Mouse (Mus musculus) lung, postnatal 36 days (tissue): ENCODE measurements around the gene Car5a.

ENCODE experiments used
- DNase-seq: peaks from one replicate; pipeline ENCODE4 v3.0.0; 2022; ENCODE audit warnings: mixed read lengths

The Car5a gene

GRCm38 (mm10) chr8:121954981-121955555 lies 10.4 kb upstream of the Car5a start:
- no peak for DNase-seq

- DNase-seq = no peak
These were observed 9.3 kb upstream of the Car5a start for GRCm38 (mm10) chr8:121953821-121954545.

- DNase-seq = no peak
These were observed 8.1 kb upstream of the Car5a start for GRCm38 (mm10) chr8:121952800-121953199.

- DNase-seq = no peak
These were observed 7.4 kb upstream of the Car5a start for GRCm38 (mm10) chr8:121952122-121952521.

GRCm38 (mm10) chr8:121951656-121952009 lies 6.9 kb upstream of the Car5a start:
- DNase-seq = no peak

- peak; percentile 79 for DNase-seq
These were observed 6.3 kb upstream of the Car5a start for GRCm38 (mm10) chr8:121950749-121951655.

- peak; percentile 99 for DNase-seq
These were observed 5.4 kb upstream of the Car5a start for GRCm38 (mm10) chr8:121949941-121950748.

DNA sequence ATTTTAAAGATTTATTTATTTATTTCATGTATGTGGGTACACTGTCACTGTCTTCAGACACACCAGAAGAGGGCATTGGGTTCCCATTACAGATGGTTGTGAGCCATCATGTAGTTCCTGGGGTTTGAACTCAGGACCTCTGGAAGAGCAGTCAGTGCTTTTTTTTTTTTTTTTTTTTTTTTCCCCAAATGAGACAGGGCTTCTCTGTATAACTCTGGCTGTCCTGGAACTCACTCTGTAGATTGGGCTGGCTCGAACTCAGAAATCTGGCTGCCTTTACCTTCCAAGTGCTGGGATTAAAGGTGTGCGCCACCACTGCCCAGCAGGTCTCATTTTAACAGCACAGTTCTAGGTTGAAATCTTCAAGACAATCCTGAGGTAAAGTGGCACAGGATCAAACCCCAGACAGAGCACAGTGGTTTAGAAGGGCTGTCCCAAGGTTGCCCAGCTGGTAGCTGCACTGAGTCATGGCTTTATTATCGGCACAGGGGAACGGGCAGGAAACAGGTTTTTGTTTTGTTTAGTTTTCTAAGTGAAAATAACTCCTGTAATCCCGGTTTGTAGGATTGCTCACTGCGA lies 4.6 kb upstream of the Car5a start, which contains the start of gene Banp:
Gene Banp, plus strand, starts transcription at position 529 of the 579 bp plus-strand sequence.
- no peak for DNase-seq

- no peak for DNase-seq
These were observed 3.8 kb upstream of the Car5a start for GRCm38 (mm10) chr8:121948321-121949145.

GRCm38 (mm10) chr8:121947753-121948141 lies 3.0 kb upstream of the Car5a start:
- peak; percentile 96 for DNase-seq

- no peak for DNase-seq
These were observed 2.5 kb upstream of the Car5a start for GRCm38 (mm10) chr8:121947047-121947752.

GRCm38 (mm10) chr8:121946351-121946750 lies 1.6 kb upstream of the Car5a start:
- no peak for DNase-seq

- DNase-seq = no peak
These were observed 988 bp downstream of the Car5a start for GRCm38 (mm10) chr8:121943716-121944115.

- DNase-seq = no peak
These were observed 1.6 kb downstream of the Car5a start for GRCm38 (mm10) chr8:121943057-121943540.

GRCm38 (mm10) chr8:121938732-121939131 lies 6.0 kb downstream of the Car5a start:
- no peak for DNase-seq

- peak; percentile 54 for DNase-seq
These were observed 8.3 kb downstream of the Car5a start for GRCm38 (mm10) chr8:121936391-121936790.

- DNase-seq = no peak
These were observed 9.1 kb downstream of the Car5a start for GRCm38 (mm10) chr8:121935341-121936294.

DNA sequence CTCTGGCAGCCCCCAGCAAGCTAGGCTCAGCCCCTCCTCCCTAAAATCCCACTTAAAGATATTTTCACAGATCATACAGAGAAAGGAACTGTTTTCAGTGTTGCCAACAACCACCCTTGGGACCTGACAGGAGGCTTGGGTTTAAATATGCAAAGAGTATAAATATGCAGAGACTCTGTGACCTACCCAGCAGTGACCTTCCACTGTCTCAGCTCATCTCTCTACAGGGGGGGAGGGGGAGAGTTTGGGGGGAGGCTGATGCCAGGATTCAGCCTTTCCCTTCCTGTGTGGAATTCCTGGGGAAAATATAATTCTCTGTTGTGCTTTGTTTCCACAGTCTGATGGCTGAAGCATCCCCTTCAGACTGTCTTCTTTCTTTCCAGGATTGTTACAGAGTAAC lies 9.8 kb downstream of the Car5a start:
- no peak for DNase-seq

DNA sequence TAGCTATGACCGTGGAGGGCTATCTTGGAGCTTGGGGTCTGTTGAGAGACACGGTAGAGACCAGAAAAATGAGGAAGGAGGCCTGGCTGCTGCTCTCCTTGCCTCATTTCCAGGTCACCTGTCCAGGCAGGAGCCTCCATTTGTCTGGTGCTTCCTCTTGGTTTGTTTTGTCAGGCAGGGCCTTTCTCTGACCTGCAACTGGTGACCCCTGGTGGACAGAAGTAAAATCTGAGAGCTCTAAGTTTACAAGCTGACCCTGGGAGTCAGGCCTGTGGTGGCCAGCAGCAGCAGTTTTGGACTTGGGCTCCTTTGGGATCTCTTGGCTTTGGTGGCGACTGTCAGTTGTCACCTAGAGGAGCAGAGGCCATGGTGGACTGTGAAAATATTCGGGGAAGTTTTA lies 10.2 kb downstream of the Car5a start:
- DNase-seq = peak; percentile 67
